Mouse (Mus musculus) cerebellum, adult 2 months (tissue): ENCODE measurements around the gene Fyn.

Experiments
- CTCF ChIP-seq: fragments of 200-500 bp; IDR thresholded peaks from 2 replicates; pipeline ENCODE4 v1.5.1; 2011; ENCODE audit warnings: low read depth, mild to moderate bottlenecking, control low read depth, low read length, moderate library complexity, borderline replicate concordance; ENCODE audit not compliant: insufficient read depth
- POLR2A ChIP-seq: fragments of 200-500 bp; IDR thresholded peaks from 2 replicates; pipeline ENCODE4 v1.6.1; 2011; ENCODE audit warnings: low read length, control low read depth, borderline replicate concordance; ENCODE audit not compliant: insufficient read depth

- TF ChIP-seq CTCF, result no peak
- no peak for TF ChIP-seq POLR2A
These were observed 204.0 kb downstream of the Fyn start for GRCm38 (mm10) chr10:39572672-39573051.
